Mouse (Mus musculus) cortical plate, adult 2 months (tissue): Measurements from ENCODE around the gene Adgrg7. TPM values are rescaled to one million over a fixed set of nuclear protein-coding genes. Genes with fewer than 3 reads are reported as not detected.

Experiments used
- H3K27ac ChIP-seq: fragments of 200-500 bp; 2 replicates; pipeline ENCODE4 v1.5.1; 2012; ENCODE audit warnings: low read length, control low read depth, inconsistent platforms; ENCODE audit not compliant: insufficient read depth
- H3K4me1 ChIP-seq: fragments of 200-500 bp; 2 replicates; pipeline ENCODE4 v1.6.1; 2011; ENCODE audit warnings: low read length; ENCODE audit not compliant: control insufficient read depth, insufficient read depth
- H3K4me3 ChIP-seq: fragments of 200-500 bp; 2 replicates; pipeline ENCODE4 v1.5.1; 2011; ENCODE audit warnings: mild to moderate bottlenecking, low read length, control low read depth; ENCODE audit not compliant: insufficient read depth
- CTCF ChIP-seq: fragments of 200-500 bp; IDR thresholded peaks from 2 replicates; pipeline ENCODE4 v1.5.1; 2011; ENCODE audit warnings: mild to moderate bottlenecking, control low read depth, low read length; ENCODE audit not compliant: insufficient read depth; ENCODE audit errors: extremely low read depth
- POLR2A ChIP-seq: fragments of 200-500 bp; IDR thresholded peaks from 2 replicates; pipeline ENCODE4 v1.6.1; 2011; ENCODE audit warnings: mild to moderate bottlenecking, low read length, control low read depth; ENCODE audit not compliant: insufficient read depth; ENCODE audit errors: extremely low read depth
- polyA plus RNA-seq: library from polyadenylated mRNA; depleted of rRNA; stranded (reverse); fragments of >200 nt; gene quantifications from 2 replicates; pipeline ENCODE4 v1.2.3, GENCODE M21; 2012; rRNA removed

The Adgrg7 gene
- polyA plus RNA-seq, 1 experiment, result not detected

DNA sequence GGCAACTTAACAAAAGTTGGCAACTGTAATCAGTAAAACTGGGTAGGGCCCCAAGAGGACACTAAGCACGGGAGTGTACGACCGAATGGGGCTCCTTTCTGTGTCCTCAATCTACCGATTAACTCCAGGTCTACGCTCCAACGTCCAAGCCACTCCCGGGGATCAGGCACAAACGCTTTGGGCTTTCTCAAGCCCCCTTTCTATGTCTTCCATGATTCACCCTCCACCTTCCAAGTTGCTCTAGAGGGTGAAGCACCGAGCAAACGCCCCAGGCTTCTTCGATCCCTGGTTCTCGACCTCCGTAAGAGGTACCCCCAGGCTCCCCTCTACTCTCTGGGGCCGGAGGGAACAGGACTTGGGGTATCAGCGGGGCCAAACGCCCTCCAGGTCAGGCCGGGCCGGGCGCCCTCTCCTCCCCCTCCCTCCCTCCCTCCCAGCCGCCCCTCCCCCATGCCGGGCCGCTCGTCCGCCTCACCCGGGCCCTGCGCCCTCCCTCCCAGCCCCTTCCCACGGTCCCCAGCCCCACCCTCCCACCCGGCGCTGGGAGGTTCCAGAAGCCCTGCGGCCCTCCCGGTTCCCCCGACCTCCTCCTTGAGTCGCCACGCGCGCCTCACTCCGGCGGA is 79.0 kb downstream of the Adgrg7 start:
- Histone ChIP-seq H3K27ac (peak overlapping the region; percentile 61), H3K4me1 (peaks cover 4% of the 10 kb centered on the region; the same call in 1 of the 2 replicates), H3K4me3 (peak overlapping the region; percentile 49)
- no peak for TF ChIP-seq CTCF
- no peak for TF ChIP-seq POLR2A

DNA sequence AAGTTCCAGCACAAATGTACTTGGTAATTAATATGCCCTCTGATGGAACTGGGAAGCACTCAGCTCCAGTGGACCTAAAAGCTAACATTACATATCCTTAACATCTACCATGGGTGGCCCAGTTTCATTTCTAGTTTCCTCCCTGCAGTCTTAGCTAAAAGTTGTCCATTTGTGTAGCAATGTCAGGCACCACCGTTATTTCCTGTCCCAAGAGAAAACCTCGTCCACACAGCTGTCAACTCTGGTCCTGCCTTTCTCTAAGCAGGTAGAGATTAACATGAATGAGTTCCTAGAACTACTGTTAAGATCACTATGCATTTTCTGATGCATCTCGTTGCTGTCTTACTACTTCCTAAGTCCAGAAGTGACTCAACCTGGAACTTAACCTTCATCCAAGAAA is 80.0 kb downstream of the Adgrg7 start:
- TF ChIP-seq POLR2A, result no peak
- no peak for TF ChIP-seq CTCF
- Histone ChIP-seq H3K4me1 (peaks cover 4% of the 10 kb centered on the region; the same call in 1 of the 2 replicates), H3K4me3 (peak overlapping the region; percentile 49; the same call in 1 of the 2 replicates), H3K27ac (no peak overlapping the region)

DNA sequence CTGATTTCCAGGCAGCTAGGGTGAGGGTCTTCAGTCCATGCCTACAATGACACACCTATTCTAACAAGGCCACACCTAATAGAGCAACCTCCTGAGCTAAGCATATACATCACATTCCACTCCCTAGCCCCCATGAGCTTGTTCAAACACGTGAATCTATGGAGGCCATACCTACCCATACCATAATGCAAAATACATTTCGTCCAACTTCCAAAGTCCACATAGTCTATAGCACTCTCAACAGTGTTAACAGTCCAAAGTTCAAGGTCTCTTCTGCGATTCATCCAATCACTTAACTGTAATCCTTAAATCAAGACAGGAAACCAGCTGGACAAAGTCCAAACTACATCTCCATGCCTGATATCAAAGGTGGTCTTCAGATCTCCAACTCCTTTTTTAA is 85.6 kb downstream of the Adgrg7 start:
- Histone ChIP-seq H3K27ac (no peak overlapping the region), H3K4me1 (no peaks in the 10 kb centered on the region), H3K4me3 (no peak overlapping the region)
- TF ChIP-seq CTCF (no peak), POLR2A (no peak)

DNA sequence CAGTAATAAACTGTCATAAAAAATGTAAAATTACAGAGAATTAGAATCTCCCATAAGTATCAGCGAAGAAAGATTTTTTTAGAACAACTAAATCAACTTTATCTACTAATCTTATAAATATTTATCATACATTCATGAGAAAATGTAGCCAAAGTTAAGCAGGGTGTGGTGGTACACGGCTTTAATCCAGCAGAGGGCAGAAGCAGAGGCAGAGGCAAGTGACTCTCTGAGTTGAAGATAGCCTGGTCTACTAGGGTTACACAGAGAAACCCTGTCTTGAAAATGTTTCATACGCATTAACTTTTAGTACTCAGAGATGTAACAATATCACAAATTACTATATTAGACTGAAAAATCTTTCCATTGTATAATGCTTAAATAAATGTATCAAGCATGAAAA is 89.9 kb downstream of the Adgrg7 start:
- Histone ChIP-seq H3K4me1 (no peaks in the 10 kb centered on the region), H3K4me3 (no peak overlapping the region), H3K27ac (no peak overlapping the region)
- no peak for TF ChIP-seq POLR2A
- TF ChIP-seq CTCF, result 0 out of 2 replicates have a peak, but pooled peaks have one; percentile 11

DNA sequence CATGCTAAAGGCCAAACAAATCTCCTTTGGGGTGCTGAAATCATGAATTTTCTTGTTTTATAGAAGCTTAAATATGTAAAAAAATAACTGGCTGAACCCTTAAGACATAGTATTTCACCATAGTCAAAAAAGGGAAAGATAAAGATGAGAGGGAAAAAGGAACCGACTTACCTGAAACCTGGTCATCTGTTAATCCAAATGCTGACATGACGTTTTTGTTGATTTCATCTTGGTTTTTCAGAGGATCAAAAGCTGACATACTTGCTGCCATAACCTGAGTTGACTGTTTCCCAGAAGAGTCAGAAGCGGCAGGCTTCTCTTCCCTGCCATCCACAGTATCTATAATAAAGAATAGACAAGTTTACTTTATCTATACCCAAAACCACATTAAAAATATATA is 94.8 kb downstream of the Adgrg7 start:
- H3K4me1 ChIP-seq, result no peaks in the 10 kb centered on the region
- no peak for TF ChIP-seq CTCF
- TF ChIP-seq POLR2A, result no peak
- H3K4me3 ChIP-seq, result no peak overlapping the region
- H3K27ac ChIP-seq, result no peak overlapping the region

DNA sequence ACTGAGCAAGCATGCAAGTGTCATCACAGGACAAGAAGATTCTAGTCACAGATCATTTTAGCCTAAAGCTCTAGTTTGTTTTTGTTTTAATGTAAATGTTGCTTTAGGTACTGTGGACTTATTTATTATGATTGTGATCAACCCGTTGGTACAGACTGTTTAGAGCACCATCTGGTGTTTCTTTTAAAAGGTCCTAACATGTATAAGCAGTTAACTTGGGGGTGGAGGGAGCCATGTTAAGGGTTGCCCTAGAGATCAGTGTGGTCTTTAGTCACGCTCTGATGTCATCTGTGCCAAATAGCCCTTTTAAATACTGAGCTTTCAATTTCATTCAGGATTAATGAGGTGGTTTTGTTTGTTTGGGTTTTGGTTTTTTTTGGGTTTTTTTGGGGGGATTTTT is 99.2 kb downstream of the Adgrg7 start:
- H3K4me1 ChIP-seq, result no peaks in the 10 kb centered on the region
- no peak overlapping the region for H3K4me3 ChIP-seq

DNA sequence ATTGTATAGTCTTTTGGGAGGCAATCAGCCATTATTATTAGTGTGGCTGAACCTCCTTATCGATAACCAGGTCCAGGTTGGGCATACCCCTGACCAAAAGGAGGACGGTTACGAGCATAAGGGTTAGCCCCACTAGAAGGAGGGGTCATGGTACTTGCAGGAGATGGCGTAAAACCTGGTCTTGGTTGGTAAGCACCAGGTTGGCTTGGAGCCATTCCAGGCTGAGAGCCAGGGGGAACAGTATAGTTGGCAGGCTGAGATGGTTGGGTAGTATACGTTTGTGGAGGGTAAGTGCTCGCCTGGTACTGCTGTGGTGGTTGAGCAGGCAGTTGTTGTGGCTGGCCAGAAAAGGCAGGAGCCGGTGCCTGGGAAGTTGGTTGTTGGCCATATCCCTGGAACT is 104.9 kb downstream of the Adgrg7 start:
- Histone ChIP-seq H3K4me3 (no peak overlapping the region), H3K27ac (no peak overlapping the region), H3K4me1 (no peaks in the 10 kb centered on the region)
- TF ChIP-seq CTCF (no peak), POLR2A (no peak)

More for the DNA sequence above, 99.2 kb downstream of the Adgrg7 start:
- H3K27ac ChIP-seq, result no peak overlapping the region
- TF ChIP-seq POLR2A, result no peak
- TF ChIP-seq CTCF, result no peak

DNA sequence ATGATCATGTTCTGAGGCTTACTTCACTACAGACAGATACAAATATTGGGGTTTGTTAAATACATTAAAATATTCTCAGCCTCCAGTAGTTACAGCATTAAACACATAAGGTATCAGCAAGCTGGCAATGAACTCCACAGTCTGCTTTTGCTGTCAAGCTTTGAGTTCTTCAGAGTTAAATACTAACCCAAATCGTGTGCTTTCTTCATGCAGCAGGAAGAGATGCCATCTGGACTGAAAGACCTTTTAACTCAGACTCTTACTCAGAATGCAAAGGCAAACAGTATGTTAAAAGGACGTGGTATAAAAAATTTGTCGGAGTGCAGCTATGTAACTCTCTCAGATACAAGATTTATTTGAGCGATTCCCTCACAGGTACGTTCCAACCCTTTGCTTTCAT is 108.9 kb downstream of the Adgrg7 start:
- Histone ChIP-seq H3K4me1 (no peaks in the 10 kb centered on the region), H3K27ac (no peak overlapping the region), H3K4me3 (no peak overlapping the region)
- TF ChIP-seq CTCF (no peak), POLR2A (no peak)

DNA sequence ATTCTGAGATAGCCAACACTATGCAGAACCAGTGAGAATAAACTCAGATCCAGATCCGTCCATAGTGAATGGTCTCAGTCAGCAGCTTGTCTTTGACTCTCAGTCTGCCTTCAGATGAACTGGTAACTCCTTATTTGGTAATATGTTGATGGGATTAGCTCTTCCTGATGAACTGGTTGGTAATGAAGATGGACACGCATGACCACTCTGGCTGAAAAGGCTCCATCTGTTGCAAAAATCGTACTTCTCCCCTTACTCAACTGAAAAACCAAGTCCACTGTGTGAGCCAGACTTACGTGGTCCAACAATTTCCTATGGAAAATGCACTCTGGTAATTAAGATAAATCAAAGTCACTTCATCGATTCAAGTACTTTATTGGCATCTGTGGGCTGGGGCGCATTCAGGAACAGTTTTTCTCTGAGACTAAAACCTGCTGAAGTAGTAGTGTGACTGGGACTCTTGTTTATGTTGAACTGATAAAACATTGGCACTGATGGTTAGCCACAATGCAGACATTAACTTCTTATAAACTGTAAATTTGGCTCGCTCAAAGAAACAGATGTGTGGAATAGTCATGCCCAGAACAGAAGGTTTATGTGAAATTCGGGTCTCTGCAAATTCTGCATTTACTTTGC is 114.5 kb downstream of the Adgrg7 start:
- no peak for TF ChIP-seq POLR2A
- TF ChIP-seq CTCF, result no peak
- no peak overlapping the region for H3K27ac ChIP-seq
- H3K4me3 ChIP-seq, result no peak overlapping the region
- no peaks in the 10 kb centered on the region for H3K4me1 ChIP-seq

DNA sequence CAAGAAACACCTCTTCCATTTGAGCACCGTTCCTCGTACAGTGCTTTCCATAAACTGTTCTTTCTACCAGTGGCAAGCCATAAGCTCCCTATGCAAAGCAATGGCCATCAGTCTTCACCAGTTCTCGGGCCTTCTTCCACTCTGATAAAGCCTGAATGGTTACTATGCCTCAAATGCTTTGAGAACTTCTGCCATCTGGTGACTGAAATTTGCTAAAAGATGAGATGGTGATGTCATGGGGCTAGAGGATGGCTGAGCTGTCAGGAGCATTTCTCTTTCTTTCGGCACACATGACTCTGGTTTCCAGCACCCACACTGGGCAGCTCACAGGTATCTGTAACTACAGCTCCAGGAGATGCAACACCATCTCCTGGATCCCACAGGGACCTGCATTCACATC is 118.5 kb downstream of the Adgrg7 start:
- TF ChIP-seq CTCF (peak; percentile 46), POLR2A (no peak)
- H3K4me3 ChIP-seq, result no peak overlapping the region
- H3K4me1 ChIP-seq, result no peaks in the 10 kb centered on the region
- no peak overlapping the region for H3K27ac ChIP-seq

Other genes with a start within 250 kb of the Adgrg7 start
- gene Tfg, start 78.4 kb downstream of the Adgrg7 start, polyA plus RNA-seq, result 66.0 and 66.9 TPM in 2 replicates
- gene Tmem45a, start 90.3 kb upstream of the Adgrg7 start, polyA plus RNA-seq, result 0.66 and 1.0 TPM in 2 replicates
- gene Lnp1, start 132.2 kb upstream of the Adgrg7 start, polyA plus RNA-seq, result 0.58 and 0.98 TPM in 2 replicates